Mouse (Mus musculus) hindbrain, embryonic 12.5 days (tissue): ENCODE data around the gene Cxcl13. TPM values are rescaled to one million over a fixed set of nuclear protein-coding genes. Genes with fewer than 3 reads are reported as not detected.

Experiments
- ATAC-seq: fragments of 200-750 bp; cut with Nextera tagmentation; 2 replicates; pipeline ENCODE4 v1.8.0; 2017; ENCODE audit warnings: moderate TSS enrichment; ENCODE audit not compliant: low FRiP score
- H3K27ac ChIP-seq: fragments of 300-500 bp; sonication (generic); 2 replicates; pipeline ENCODE4 v1.5.1; 2016; ENCODE audit warnings: mild to moderate bottlenecking
- H3K27me3 ChIP-seq: fragments of 300-500 bp; sonication (generic); 2 replicates; pipeline ENCODE4 v1.6.1; 2016; ENCODE audit warnings: mild to moderate bottlenecking
- H3K36me3 ChIP-seq: fragments of 300-500 bp; sonication (generic); 2 replicates; pipeline ENCODE4 v1.6.1; 2016; ENCODE audit warnings: mild to moderate bottlenecking
- H3K4me1 ChIP-seq: fragments of 300-500 bp; sonication (generic); 2 replicates; pipeline ENCODE4 v1.6.1; 2016
- H3K4me2 ChIP-seq: fragments of 300-500 bp; sonication (generic); replicated peaks from 2 replicates; pipeline ENCODE4 v1.6.1; 2016; ENCODE audit warnings: mild to moderate bottlenecking
- H3K4me3 ChIP-seq: fragments of 300-500 bp; sonication (generic); 2 replicates; pipeline ENCODE4 v1.5.1; 2016; ENCODE audit warnings: mild to moderate bottlenecking
- H3K9ac ChIP-seq: fragments of 300-500 bp; sonication (generic); 2 replicates; pipeline ENCODE4 v1.6.1; 2016; ENCODE audit warnings: mild to moderate bottlenecking, moderate library complexity
- H3K9me3 ChIP-seq: fragments of 300-500 bp; sonication (generic); replicated peaks from 2 replicates; pipeline ENCODE4 v1.6.1; 2016; ENCODE audit warnings: mild to moderate bottlenecking
- WGBS: fragments of 180-500 bp; shearing (Covaris S2); methylation state at CpG from one replicate; pipeline ENCODE4 v1.1.7; 2016; 5-methylcytosine and 5-hydroxymethylcytosine counted together
- polyA plus RNA-seq: library from polyadenylated mRNA; unstranded; fragments of >200 nt; fragmentation: Nextera tagmentation; extraction: Ambion mirVana; gene quantifications from 2 replicates; pipeline ENCODE4 v1.2.1, GENCODE M21; 2016

The Cxcl13 gene
- polyA plus RNA-seq, 1 experiment from 2014 or later: 0.25 TPM

GRCm38 (mm10) chr5:96003348-96003747 is 46.6 kb downstream of the Cxcl13 start:
- Histone ChIP-seq H3K27ac (no peak overlapping the region), H3K4me1 (no peaks in the 10 kb centered on the region), H3K27me3 (no peaks in the 10 kb centered on the region), H3K9me3 (no peaks in the 10 kb centered on the region), H3K4me3 (no peak overlapping the region), H3K36me3 (no peaks in the 10 kb centered on the region), H3K9ac (no peak overlapping the region), H3K4me2 (no peak overlapping the region)
- ATAC-seq: no peak

- WGBS: 71% methylated on average over 7 of the region's 7 CpGs
- Histone ChIP-seq H3K36me3 (no peaks in the 10 kb centered on the region), H3K27me3 (no peaks in the 10 kb centered on the region), H3K27ac (no peak overlapping the region), H3K9me3 (no peaks in the 10 kb centered on the region), H3K9ac (no peak overlapping the region), H3K4me1 (no peaks in the 10 kb centered on the region), H3K4me2 (no peak overlapping the region), H3K4me3 (no peak overlapping the region)
- no peak for ATAC-seq
These were observed 51.6 kb downstream of the Cxcl13 start for GRCm38 (mm10) chr5:96008274-96008842.

DNA sequence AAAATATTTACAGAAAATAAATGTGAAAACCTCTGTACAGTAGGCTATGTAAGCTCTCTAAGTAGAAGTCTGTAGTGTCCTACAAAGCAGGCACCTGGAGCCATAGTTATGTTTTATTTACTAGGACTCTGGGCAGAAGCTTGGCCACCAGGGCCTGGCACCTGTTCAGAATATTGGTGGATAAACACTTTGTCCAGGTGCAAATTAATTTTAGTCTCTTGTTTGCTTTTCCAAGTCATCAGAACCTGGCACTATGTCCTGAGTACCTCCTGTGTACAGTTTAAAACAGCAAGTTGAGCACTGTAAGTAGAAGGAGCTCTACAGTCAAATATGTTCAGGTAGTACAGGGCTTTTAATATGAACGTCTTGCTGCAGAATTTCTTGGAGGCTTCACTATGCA is 52.3 kb downstream of the Cxcl13 start:
- H3K9ac ChIP-seq: no peak overlapping the region
- 85% methylated on average over 1 of the region's 1 CpGs for WGBS
- ATAC-seq: no peak
- no peaks in the 10 kb centered on the region for H3K36me3 ChIP-seq
- H3K4me1 ChIP-seq: no peaks in the 10 kb centered on the region
- H3K4me3 ChIP-seq: no peak overlapping the region
- H3K9me3 ChIP-seq: no peaks in the 10 kb centered on the region
- H3K4me2 ChIP-seq: no peak overlapping the region
- H3K27ac ChIP-seq: no peak overlapping the region
- H3K27me3 ChIP-seq: no peaks in the 10 kb centered on the region

Other genes starting within 250 kb of the Cxcl13 start
- not detected in 2 replicates for gene Gm7978, start 220.8 kb upstream of the Cxcl13 start, polyA plus RNA-seq
- not detected in 2 replicates for gene Gm7982, start 214.9 kb upstream of the Cxcl13 start, polyA plus RNA-seq
- gene E330014E10Rik, start 181.0 kb upstream of the Cxcl13 start, polyA plus RNA-seq: not detected in 2 replicates
- gene Cnot6l, start 207.2 kb downstream of the Cxcl13 start, polyA plus RNA-seq: 17.0 and 17.5 TPM in 2 replicates